Mouse (Mus musculus) layer of hippocampus, adult 11-12 months (tissue): ENCODE data around the gene Taar2.

Experiments
- DNase-seq: peaks from one replicate; pipeline ENCODE4 v3.0.0; 2022; ENCODE audit warnings: low spot score

The Taar2 gene

DNA sequence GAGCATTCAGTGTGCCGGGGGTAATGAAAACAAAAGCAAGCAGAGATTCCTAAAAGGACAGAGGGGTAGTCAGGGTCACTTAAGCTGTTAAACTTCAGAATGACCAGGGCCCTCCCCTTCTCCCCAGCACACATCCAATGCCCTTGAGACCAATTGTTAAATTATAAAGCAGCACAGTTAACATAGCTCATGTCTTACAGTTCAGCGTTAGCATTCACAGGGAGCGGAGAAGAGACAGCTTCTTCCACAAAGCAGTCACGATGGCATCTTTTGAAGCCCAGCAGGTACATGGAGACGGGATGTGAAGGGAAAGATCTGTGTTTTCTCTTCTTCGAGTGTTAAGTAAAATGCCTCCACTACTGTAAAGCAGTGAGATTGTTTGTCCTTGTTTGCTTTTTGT is at the start of gene Taar2:
Taar2 (plus strand) TSS at position 261 of the 400 bp plus-strand sequence.
- DNase-seq: no peak

- DNase-seq: no peak
These were observed 45.4 kb upstream of the Taar2 start for GRCm38 (mm10) chr10:23892987-23893386.

DNA sequence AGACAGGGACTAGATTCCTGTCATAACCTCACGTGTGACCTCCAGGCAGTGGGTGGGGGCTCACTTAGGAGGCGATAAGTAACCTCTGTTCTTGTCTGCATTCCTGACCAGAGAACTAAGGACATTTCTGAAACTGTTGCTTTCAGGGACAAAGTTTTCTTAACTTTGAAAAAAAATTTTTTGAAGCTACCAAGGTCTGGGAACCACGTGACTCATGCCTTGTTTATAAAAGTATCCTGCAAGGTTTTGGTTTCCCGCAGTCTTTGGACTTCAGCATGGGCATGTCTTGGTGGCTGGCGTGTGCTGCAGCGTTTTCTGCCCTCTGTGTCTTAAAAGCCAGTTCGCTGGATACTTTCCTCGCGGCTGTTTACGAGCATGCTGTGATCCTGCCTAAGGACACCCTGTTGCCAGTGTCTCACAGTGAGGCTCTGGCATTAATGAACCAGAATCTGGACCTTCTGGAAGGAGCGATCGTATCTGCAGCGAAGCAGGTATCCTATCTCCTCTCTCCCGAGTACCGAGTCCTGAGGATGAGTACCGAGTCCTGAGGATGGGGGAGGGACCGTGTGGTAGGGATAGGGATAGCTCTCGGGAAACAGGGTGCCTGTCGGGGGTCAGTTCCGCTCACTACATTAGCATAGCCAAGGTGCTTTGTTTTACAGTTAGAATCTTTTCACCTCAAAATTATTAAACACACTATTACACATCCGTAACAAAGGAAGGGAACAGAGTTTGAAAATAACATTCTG is 43.6 kb upstream of the Taar2 start, which contains the start of gene Vnn1:
Vnn1 (plus strand) TSS at position 88 of the 749 bp plus-strand sequence.
- no peak for DNase-seq

- no peak for DNase-seq
These were observed 43.0 kb upstream of the Taar2 start for GRCm38 (mm10) chr10:23895376-23895775.

DNA sequence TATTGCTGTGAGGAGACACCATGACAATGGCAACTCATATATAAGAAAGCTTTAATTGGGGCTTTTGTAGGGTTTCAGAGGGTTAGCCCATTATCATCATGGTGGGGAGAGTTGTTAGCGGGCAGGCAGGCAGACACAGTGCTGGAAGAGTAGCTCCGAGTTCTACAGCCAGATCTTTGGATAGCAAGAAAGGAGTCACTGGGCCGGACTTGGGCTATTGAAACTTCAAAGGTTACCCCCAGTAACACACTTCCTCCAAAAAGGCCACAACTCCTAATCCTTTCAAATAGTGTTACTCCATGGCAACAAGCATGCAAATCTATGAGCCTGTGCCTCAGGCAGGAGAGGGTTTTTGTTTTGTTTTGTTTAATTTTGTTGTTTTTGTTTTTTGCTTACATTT is 37.3 kb upstream of the Taar2 start:
- no peak for DNase-seq

GRCm38 (mm10) chr10:23905661-23906060 is 32.7 kb upstream of the Taar2 start:
- no peak for DNase-seq

DNA sequence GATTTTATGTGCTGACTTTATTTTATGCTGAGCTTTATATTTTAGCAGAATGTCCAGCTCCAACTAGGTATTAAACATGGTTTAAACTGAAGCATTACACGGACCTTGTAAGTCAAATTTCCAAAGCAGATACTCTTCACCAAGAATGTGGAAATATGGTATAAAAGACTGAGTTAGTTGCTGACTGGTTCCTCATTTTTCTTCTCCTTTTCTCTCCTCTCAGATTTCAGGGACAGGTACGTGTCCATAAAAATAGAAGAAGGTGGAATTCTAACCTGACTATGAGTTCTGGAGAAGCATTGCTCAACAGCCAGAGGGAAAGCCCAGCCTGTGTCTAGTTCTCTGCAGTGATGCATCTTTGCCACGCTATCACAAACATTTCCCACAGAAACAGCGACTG is 18.3 kb upstream of the Taar2 start, which contains the start of gene Taar1:
Taar1 (plus strand) TSS at position 301 of the 400 bp plus-strand sequence.
- DNase-seq: no peak

GRCm38 (mm10) chr10:23922468-23922867 is 15.9 kb upstream of the Taar2 start:
- DNase-seq: no peak

- no peak for DNase-seq
These were observed 14.4 kb upstream of the Taar2 start for GRCm38 (mm10) chr10:23923941-23924340.

GRCm38 (mm10) chr10:23937613-23938012 is 759 bp upstream of the Taar2 start:
- DNase-seq: no peak

GRCm38 (mm10) chr10:23942465-23942864 is 4.1 kb downstream of the Taar2 start:
- no peak for DNase-seq

GRCm38 (mm10) chr10:23948026-23948425 is 9.7 kb downstream of the Taar2 start:
- no peak for DNase-seq

GRCm38 (mm10) chr10:23949508-23950005 is 11.2 kb downstream of the Taar2 start, which contains the start of gene Taar3:
TSS of gene Taar3 (plus strand) at chr10:23949558.
- no peak for DNase-seq

GRCm38 (mm10) chr10:23951714-23952113 is 13.3 kb downstream of the Taar2 start:
- DNase-seq: no peak

GRCm38 (mm10) chr10:23959071-23959470 is 20.7 kb downstream of the Taar2 start:
- no peak for DNase-seq

DNA sequence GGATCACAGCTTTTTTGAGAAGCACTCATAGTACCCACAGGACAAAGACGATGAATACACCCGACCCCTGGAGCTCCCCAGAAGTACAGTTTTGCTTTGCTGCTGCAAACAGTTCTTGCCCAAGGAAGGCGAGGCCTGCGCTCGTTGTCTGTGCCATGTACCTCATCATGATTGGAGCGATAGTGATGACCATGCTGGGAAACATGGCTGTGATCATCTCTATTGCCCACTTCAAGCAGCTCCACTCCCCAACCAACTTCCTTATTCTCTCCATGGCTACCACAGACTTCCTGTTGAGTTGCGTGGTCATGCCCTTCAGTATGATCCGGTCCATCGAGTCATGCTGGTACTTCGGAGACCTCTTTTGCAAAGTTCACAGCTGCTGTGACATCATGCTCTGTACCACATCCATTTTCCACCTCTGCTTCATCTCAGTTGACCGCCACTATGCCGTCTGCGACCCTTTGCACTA is 22.1 kb downstream of the Taar2 start, which contains the start of gene Taar4:
Taar4 (plus strand) TSS at position 51 of the 472 bp plus-strand sequence.
- no peak for DNase-seq

- no peak for DNase-seq
These were observed 25.1 kb downstream of the Taar2 start for GRCm38 (mm10) chr10:23963444-23963843.

DNA sequence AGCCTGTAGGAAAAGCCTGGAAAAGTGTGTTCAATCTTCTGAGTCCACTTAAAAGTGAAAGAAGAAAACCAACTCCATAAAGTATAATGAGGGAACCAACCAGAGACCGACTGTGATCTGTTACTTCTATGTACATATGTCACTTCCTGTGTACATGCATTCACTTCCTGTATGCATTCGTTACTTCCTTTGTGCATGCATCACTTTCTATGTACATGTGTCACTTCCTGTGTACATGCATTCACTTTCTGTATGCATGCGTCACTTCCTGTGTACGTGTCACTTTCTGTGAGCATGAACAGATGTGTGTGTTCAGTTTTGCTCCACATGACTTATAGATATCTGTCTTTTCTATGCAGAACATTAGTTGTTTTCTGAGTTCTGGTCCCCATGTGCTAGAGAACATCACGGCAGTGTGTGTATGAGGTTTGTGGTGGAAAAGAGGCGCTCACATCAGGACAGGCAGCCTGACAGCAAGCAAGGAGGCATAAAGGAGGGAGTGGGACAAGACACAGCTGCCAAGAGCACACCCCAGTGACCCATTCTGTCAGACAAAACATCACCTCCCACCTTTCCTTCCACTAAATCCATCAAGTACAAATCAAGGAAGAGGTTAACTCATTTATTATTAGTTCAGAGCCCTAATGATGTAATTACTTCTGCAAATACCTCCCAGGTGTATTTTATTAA is 26.7 kb downstream of the Taar2 start:
- DNase-seq: no peak

GRCm38 (mm10) chr10:23970656-23971165 is 32.3 kb downstream of the Taar2 start, which contains the start of gene Taar5:
TSS of gene Taar5 (plus strand) at chr10:23970706.
- DNase-seq: no peak

GRCm38 (mm10) chr10:23971256-23971655 is 32.9 kb downstream of the Taar2 start:
- DNase-seq: no peak

- no peak for DNase-seq
These were observed 39.6 kb downstream of the Taar2 start for GRCm38 (mm10) chr10:23977958-23978357.

- DNase-seq: peak; percentile 72
These were observed 40.7 kb downstream of the Taar2 start for GRCm38 (mm10) chr10:23978901-23979705.
